Mouse (Mus musculus) heart, postnatal 0 days (tissue): ENCODE measurements at regions not wholly inside any gene's neighbourhood (a gene's known extent, or its start where the extent isn't known, plus 50 kb on each side); places are given as distances from the start of the nearest gene placed in this dataset.

Experiments
- CTCF ChIP-seq: IDR thresholded peaks from 2 replicates; pipeline ENCODE4 v1.5.1; 2016; ENCODE audit warnings: antibody characterized with exemption, control low read depth, low read depth
- EP300 ChIP-seq: IDR thresholded peaks from 2 replicates; pipeline ENCODE4 v1.6.1; 2016; ENCODE audit warnings: antibody characterized with exemption, low read depth

GRCm38 (mm10) chr16:30652692-30653091, 53.2 kb downstream of the Fam43a start:
- TF ChIP-seq CTCF (no peak), EP300 (no peak)
